Mouse (Mus musculus) neural tube, embryonic 11.5 days (tissue): ENCODE measurements around the gene Pex6. TPM values are rescaled to one million over a fixed set of nuclear protein-coding genes. Genes with fewer than 3 reads are reported as not detected.
A peak's percentile ranks its signal among the peaks of the same experiment; 100 is the strongest.

Experiments used
- ATAC-seq: fragments of 200-750 bp; cut with Nextera tagmentation; 2 replicates; pipeline ENCODE4 v1.8.0; 2017; ENCODE audit warnings: moderate number of reproducible peaks, mild to moderate bottlenecking, moderate TSS enrichment, moderate library complexity; ENCODE audit not compliant: insufficient read depth, low FRiP score, low TSS enrichment
- DNase-seq: peaks from one replicate; pipeline ENCODE4 v3.0.0-alpha.2; 2015; ENCODE audit warnings: low spot score
- H3K27ac ChIP-seq: fragments of 300-500 bp; sonication (generic); 2 replicates; pipeline ENCODE4 v1.5.1; 2014; ENCODE audit warnings: low read depth, mild to moderate bottlenecking, low read length
- H3K27me3 ChIP-seq: fragments of 300-500 bp; sonication (generic); 2 replicates; pipeline ENCODE4 v1.6.1; 2014; ENCODE audit warnings: mild to moderate bottlenecking, low read length, mixed read lengths; ENCODE audit not compliant: control insufficient read depth, insufficient read depth
- H3K36me3 ChIP-seq: fragments of 300-500 bp; sonication (generic); 2 replicates; pipeline ENCODE4 v1.6.1; 2014; ENCODE audit warnings: mild to moderate bottlenecking, low read length, moderate library complexity, mixed read lengths; ENCODE audit not compliant: control insufficient read depth, insufficient read depth
- H3K4me1 ChIP-seq: fragments of 300-500 bp; sonication (generic); 2 replicates; pipeline ENCODE4 v1.6.1; 2014; ENCODE audit warnings: low read length, mixed read lengths; ENCODE audit not compliant: control insufficient read depth, insufficient read depth
- H3K4me2 ChIP-seq: fragments of 300-500 bp; sonication (generic); 2 replicates; pipeline ENCODE4 v1.6.1; 2014; ENCODE audit warnings: low read depth, mild to moderate bottlenecking, moderate library complexity
- H3K4me3 ChIP-seq: fragments of 300-500 bp; sonication (generic); 2 replicates; pipeline ENCODE4 v1.5.1; 2014; ENCODE audit warnings: low read depth, low read length
- H3K9ac ChIP-seq: fragments of 300-500 bp; sonication (generic); 2 replicates; pipeline ENCODE4 v1.6.1; 2014; ENCODE audit warnings: mild to moderate bottlenecking, low read length
- H3K9me3 ChIP-seq: fragments of 300-500 bp; sonication (generic); 2 replicates; pipeline ENCODE4 v1.6.1; 2016; ENCODE audit warnings: low read length; ENCODE audit not compliant: control insufficient read depth
- WGBS: fragments of 180-500 bp; shearing (Covaris S2); extraction: QIAGEN DNeasy Blood & Tissue Kit; methylation state at CpG from one replicate; pipeline ENCODE4 v1.1.7; 2014; 5-methylcytosine and 5-hydroxymethylcytosine counted together
- polyA plus RNA-seq: library from polyadenylated mRNA; unstranded; fragments of >200 nt; fragmentation: Nextera tagmentation; extraction: Ambion mirVana; gene quantifications from 2 replicates; pipeline ENCODE4 v1.2.1, GENCODE M21; 2014

Pex6 gene
- polyA plus RNA-seq, 1 experiment from 2014 or later: 21.5 TPM

DNA sequence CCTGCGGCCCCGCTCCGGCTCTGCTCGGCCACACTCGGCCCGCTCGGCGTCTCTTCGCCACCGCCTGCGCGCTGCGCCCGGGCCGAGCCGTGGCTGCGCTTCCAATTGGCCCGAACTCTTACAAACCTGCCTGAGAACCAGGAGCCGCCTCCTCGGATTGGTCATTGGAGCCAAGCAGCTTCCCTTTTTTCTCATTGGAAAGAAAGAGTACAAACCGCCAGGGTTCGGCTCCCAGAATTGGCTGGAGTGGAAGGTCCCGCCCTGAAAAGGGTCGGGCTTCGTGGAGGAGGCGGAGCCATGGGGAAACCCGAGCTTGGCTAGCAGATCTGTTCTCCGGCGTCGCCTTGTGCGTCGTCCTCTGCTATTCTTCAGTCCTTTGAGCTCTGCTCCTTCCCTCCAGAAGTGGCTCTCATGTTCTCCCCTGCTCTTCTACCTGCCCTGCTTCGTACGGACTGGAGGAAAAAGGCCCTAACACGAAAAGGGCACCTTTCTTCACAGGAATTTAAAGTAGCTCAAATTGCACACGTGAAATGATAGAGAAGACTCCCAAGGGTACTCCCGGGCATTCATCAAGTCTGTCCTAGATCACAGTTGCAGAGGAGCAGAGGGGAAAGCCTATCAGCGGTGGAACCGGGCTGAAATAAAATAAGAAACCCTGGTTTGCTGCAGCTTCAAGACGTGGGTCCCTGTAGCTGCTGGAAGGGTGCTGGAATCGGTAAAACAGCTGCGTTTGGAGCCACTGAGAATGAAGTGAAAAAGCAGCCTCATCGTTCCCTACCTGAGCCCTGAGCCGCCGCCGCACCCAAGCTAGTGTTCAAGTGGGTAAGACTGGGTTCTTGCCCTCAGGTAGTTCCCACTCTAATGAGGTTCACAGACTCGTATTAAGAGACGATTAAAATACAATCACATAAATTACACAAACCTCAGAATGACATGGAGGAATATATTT lies 6.1 kb upstream of the Pex6 start, which contains the start of gene Ppp2r5d:
TSS of gene Ppp2r5d (minus strand) at position 225 of the 949 bp plus-strand sequence.
- H3K9ac ChIP-seq: peak within 1 kb of the TSS; percentile 73
- H3K4me1 ChIP-seq: peaks cover 17% of the 10 kb centered on the region

DNA sequence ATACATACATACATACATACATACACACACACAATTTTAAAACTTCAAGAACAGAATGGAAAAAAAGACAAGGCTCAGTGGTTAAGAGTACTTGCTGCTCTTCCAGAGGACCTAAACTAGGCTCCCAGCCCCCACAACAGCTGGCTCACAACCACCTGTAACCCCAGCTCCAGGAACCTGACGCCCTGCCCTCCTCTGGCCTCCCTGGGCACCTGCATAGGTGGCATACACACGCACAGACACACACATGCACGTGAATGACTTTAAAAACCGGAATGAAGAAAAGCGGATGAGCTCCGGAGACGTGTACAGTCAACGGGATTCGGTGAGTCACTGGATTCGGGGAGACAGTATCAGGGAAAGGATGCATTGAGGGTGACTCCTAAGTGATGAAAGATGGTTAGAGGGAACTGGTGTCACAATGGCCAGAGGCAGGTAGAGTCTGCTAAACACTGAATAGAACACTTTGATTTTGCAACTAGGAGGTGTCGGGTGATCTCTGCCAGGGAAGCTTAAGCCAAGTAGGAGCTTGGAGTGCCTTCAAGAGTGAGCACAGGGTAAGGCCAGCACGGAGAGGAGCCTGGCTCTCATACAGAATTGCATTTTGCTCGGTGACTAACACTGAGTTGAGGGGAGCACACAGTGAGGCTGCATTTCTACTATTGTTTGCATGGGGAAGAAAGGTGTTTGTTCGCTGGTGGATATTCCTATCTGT lies 4.7 kb upstream of the Pex6 start:
- Histone ChIP-seq H3K4me2 (no peak overlapping the region), H3K9ac (no peak overlapping the region), H3K9me3 (no peaks in the 10 kb centered on the region), H3K4me1 (peaks cover 17% of the 10 kb centered on the region), H3K4me3 (no peak overlapping the region), H3K27ac (no peak overlapping the region), H3K27me3 (no peaks in the 10 kb centered on the region), H3K36me3 (no peaks in the 10 kb centered on the region)
- DNase-seq (no peak), ATAC-seq (no peak)
- WGBS: 92% methylated on average over 14 of the region's 14 CpGs

More for the DNA sequence above, 6.1 kb upstream of the Pex6 start, which contains the start of gene Ppp2r5d:
- H3K4me2 ChIP-seq: peak within 1 kb of the TSS; percentile 76
- H3K9me3 ChIP-seq: no peaks in the 10 kb centered on the region
- 1% methylated on average over 48 of the region's 48 CpGs for WGBS
- peak; percentile 93 for ATAC-seq
- peak within 1 kb of the TSS; percentile 76 for H3K4me3 ChIP-seq
- H3K27me3 ChIP-seq: no peaks in the 10 kb centered on the region
- H3K27ac ChIP-seq: peak within 1 kb of the TSS; percentile 69
- no peaks in the 10 kb centered on the region for H3K36me3 ChIP-seq
- DNase-seq: peak; percentile 97

DNA sequence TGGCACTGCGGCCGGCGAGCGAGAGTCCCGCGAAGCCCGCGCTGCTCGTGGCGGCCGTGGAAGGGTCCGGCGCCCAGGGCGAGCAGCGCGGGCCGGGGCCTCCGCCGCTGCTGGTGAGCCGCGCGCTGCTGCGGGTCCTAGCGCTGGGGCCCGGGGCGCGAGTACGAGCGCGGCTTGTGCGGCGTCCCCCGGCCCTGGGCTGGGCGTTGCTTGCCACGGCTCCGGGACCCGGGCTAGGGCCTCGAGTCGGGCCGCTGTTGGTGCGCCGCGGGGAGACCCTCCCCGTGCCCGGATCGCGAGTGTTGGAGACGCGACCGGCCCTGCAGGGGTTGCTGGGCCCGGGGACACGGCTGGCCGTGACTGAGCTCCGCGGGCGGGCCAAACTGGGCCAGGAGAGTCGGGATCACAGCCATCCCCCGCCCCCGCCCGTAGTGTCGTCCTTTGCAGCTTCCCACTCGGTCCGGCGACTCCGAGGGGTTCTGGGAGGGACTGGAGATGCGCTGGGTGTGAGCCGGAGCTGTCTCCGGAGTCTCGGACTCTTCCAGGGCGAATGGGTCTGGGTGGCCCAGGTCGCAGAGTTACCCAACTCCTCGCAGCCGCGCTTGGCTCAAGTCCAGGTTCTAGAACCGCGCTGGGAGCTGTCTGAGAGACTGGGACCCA lies 479 bp downstream of the Pex6 start:
- H3K27me3 ChIP-seq: no peaks in the 10 kb centered on the region
- no peaks in the 10 kb centered on the region for H3K9me3 ChIP-seq
- peak overlapping the region; percentile 99 for H3K4me2 ChIP-seq
- 0 out of 2 replicates have a peak overlapping the region, but pooled peaks have one; percentile 62 for H3K27ac ChIP-seq
- no peak for DNase-seq
- H3K4me1 ChIP-seq: peaks cover 9% of the 10 kb centered on the region
- peak; percentile 59 for ATAC-seq
- H3K36me3 ChIP-seq: peaks cover 4% of the 10 kb centered on the region; the same call in 1 of the 2 replicates
- peak overlapping the region; percentile 98 for H3K4me3 ChIP-seq
- peak overlapping the region; percentile 90 for H3K9ac ChIP-seq
- WGBS: under 1% methylated on average over 68 of the region's 76 CpGs

DNA sequence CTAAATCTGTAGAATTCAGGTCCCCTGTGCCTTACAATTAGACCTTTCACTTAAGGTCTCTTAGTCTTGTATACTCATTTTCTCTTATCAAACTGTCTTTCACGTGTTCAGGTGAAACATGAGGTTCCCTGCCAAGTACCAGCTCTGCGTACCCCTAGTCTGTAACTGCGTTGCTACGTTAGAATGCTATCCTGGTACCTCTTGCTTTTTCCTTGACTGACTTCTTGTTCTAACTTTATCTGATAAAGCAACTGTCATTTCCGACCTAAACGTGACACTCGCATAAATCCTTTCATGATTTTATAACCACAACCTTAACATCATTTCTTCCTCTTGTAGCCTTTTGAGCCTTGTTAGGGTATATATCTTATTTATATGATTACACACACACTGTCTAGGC lies 1.2 kb downstream of the Pex6 start:
- H3K27ac ChIP-seq: no peak overlapping the region
- peak overlapping the region; percentile 90 for H3K9ac ChIP-seq
- no peak for DNase-seq
- H3K9me3 ChIP-seq: no peaks in the 10 kb centered on the region
- H3K4me3 ChIP-seq: peak overlapping the region; percentile 98
- H3K4me1 ChIP-seq: peaks cover 9% of the 10 kb centered on the region
- ATAC-seq: no peak
- peaks cover 4% of the 10 kb centered on the region; the same call in 1 of the 2 replicates for H3K36me3 ChIP-seq
- H3K4me2 ChIP-seq: peak overlapping the region; percentile 99
- no peaks in the 10 kb centered on the region for H3K27me3 ChIP-seq
- WGBS: 83% methylated on average over 7 of the region's 7 CpGs

DNA sequence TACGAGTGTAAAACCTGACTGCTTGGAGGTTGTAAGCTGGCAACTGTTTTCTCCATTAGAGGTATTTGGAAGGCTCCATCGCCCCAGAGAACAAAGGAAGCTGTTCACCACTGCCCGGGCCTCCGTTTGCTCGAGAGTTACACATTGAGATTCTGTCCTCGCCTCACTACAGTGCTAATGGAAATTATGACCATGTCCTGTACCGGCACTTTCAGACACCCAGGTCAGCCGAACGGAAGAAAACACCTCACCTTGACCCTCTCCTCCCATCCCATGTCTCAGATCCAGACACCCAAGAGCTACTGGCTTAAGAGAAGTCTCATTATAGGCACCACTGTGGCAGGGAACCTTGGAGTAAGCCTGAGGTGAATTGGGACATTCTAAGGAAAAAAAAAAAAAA lies 2.6 kb downstream of the Pex6 start:
- H3K36me3 ChIP-seq: peaks cover 4% of the 10 kb centered on the region; the same call in 1 of the 2 replicates
- H3K4me3 ChIP-seq: no peak overlapping the region
- no peaks in the 10 kb centered on the region for H3K9me3 ChIP-seq
- ATAC-seq: no peak
- no peak overlapping the region for H3K27ac ChIP-seq
- H3K9ac ChIP-seq: no peak overlapping the region
- H3K27me3 ChIP-seq: no peaks in the 10 kb centered on the region
- H3K4me1 ChIP-seq: peaks cover 9% of the 10 kb centered on the region
- H3K4me2 ChIP-seq: no peak overlapping the region
- WGBS: 86% methylated on average over 9 of the region's 9 CpGs
- no peak for DNase-seq

DNA sequence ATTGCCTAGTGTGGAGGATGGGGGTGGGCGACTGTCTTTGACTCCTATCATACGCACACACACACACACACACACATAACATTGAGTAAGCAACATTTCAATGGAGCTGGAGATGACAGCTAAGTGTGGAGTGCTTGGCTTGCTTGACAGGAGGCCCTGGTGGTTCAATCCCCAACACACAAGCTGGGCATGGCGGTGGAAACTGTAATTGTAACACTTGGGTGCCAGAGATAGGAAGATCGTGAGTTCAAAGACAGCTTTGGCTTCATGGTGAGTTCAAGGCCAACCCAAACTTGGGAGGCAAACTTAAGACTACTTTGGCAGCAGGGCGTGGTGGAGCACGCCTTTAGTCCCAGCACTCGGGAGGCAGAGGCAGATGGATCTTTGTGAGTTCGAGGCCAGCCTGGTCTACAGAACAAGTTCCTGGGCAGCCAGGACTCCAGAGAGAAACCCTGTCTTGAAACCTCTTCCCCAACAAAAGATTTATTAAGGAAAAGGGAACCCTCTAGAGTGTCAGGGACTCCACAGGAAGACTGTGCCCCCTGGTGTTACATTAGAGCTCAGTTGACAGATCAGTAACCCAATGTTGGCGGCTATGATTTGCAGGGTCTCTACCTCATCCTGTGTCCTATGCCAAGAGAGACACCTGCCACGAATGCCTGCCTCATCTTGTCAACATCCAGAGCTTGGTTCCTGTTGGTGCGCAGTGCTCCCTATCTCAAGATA lies 3.7 kb downstream of the Pex6 start:
- Histone ChIP-seq H3K4me2 (no peak overlapping the region), H3K4me1 (peaks cover 9% of the 10 kb centered on the region), H3K9me3 (no peaks in the 10 kb centered on the region), H3K27ac (no peak overlapping the region), H3K9ac (no peak overlapping the region), H3K27me3 (no peaks in the 10 kb centered on the region), H3K4me3 (no peak overlapping the region), H3K36me3 (peaks cover 4% of the 10 kb centered on the region; the same call in 1 of the 2 replicates)
- 94% methylated on average over 11 of the region's 11 CpGs for WGBS
- no peak for DNase-seq
- no peak for ATAC-seq

DNA sequence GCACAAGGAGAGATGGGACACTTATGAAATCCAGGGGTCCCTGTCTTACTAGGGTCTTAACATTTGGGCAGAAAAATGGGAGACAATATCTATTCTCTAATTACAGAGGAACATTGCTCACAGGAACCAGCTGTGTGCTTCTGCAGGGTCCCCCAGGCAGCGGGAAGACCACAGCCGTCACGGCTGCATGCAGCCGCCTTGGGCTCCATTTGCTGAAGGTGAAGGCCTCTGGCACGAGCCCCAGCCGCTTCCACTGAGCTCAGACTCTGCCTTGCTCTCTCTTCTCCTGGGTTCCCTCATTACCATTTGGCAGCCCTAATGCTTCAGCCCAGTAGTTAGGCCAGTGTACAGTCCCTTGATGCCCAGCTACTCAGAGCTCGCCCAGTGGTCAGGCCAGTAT lies 9.8 kb downstream of the Pex6 start:
- Histone ChIP-seq H3K9me3 (no peaks in the 10 kb centered on the region), H3K4me2 (no peak overlapping the region), H3K4me1 (no peaks in the 10 kb centered on the region), H3K4me3 (no peak overlapping the region), H3K27ac (no peak overlapping the region), H3K9ac (no peak overlapping the region), H3K36me3 (peaks cover 4% of the 10 kb centered on the region; the same call in 1 of the 2 replicates), H3K27me3 (no peaks in the 10 kb centered on the region)
- ATAC-seq (no peak), DNase-seq (no peak)
- WGBS: 89% methylated on average over 7 of the region's 7 CpGs
